Mouse (Mus musculus) cerebellum, postnatal 36 days (tissue): ENCODE measurements at regions not wholly inside any gene's neighbourhood (a gene's known extent, or its start where the extent isn't known, plus 50 kb on each side); places are given as distances from the start of the nearest gene placed in this dataset.
A peak's percentile ranks its signal among the peaks of the same experiment; 100 is the strongest.

ENCODE experiments used
- DNase-seq, 2 experiments: peaks; one replicate each; pipeline ENCODE4 v3.0.0; 2021 to 2022; ENCODE audit warnings: mixed read lengths in 2 of 2

GRCm38 (mm10) chr10:29921658-29922057 lies 278.7 kb downstream of the Cenpw start:
- no peak for DNase-seq

DNA sequence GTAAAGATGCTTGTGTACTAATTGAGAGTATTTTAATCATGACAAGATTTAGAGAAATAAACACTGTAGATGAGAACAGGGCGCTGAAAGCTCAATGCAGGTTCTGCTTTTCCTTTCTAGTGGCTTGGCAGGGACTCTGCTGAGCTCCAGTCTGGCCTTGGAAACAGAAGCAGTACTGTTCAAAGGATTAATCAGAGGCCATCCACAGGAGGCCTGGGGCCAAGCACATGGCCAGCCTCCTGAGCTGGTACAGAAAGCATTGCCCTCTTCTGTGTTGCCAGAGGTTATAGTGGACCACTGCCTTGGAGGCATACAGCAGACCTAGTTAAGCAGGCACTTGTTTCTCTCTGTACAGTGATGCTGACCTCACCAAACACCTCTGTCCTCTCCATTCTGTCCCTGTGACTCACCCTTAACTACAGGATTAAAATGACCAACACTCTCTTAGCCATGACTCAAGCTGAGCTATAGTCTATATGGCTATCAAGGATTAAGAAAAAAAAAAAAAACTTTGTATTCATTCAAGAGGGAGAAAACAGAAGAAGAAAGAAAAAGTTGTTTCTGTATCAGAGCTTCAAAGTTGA lies 302.5 kb downstream of the Cenpw start:
- no peak for DNase-seq

DNA sequence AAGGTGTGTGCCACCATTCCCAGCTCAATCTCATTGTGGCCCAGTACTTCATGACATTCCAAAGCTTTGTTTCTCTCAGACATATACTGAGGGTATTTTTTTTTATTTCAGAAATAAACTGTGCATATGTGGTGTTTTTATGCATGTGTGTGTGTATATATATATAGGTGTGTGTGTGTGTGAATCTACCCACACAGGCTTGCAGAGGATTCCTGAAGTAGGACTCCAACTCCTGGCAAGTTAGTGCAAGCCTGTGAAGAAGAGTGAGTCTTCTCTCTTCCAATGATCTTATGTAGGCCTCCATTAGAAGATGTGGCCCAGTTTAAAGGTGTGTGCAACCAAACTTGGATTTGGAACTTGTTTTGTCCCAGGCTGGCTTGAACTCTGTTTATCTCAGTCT lies 328.9 kb upstream of the Rspo3 start:
- DNase-seq, result no peak

DNA sequence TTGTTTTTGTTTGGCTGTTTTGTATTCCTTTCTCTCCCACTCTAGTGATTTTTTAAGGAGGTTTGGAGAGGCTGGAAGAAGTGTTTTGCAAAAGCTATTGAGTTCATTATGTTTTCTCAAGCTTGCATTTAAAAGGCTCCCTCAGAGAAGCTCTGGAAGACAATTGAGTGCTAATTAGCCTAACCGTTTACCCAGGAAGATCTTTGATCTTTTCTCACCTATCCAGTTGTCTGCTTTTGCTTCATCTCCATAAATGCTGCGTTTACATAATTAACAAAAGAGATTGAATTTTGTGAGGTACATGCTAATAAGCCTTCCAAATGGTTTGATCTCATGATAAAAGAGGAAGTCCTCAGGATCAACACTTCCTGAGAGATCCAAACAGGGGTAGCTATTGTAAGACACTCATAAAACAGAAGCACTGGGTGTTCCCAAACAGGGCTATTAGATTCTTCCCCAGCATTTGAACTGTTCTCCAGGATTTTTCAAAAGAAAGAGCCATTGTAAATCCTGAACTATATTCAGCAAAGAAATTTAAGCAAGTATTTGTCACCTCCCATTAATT lies 320.2 kb upstream of the Rspo3 start:
- no peak for DNase-seq

- DNase-seq, result no peak
These were observed 316.8 kb upstream of the Rspo3 start for GRCm38 (mm10) chr10:29852516-29852915.

- no peak for DNase-seq
These were observed 289.4 kb upstream of the Rspo3 start for GRCm38 (mm10) chr10:29824939-29825658.

DNA sequence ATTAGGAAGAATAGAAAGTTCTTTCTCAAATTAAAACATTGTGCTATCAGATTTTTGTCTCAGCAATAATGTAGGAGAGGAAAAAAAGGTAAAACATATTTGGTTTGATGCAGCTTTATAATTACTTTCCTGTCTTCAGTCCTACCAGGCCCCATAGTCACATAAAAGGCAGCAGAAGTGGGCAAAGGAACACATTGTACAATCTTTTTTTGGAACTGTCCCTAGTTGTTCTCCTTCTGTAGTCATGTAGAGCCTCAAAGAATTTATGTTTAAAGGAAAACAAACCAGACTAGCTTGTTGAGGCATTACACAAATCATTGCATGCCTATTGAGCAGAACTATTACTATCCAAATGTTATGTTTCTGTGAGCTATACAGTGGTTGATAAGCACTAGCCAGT lies 288.7 kb upstream of the Rspo3 start:
- DNase-seq, result no peak

DNA sequence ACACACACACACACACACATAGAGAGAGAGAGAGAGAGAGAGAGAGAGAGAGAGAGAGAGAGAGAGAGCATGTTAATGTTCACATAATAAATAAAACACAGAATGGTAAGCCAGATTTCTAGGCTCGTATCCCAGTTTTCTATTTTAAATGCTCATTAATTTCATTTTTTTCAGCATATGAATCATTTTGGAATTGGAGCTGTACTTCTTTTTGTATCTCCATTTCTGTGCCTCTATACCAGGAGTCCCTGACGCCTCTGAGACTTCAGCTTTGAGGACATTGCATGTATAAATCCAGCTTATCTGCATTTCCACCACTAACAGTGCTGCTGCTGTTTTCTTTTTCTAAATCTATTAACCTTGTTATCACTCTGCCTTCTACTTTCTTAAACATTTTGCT lies 287.5 kb upstream of the Rspo3 start:
- DNase-seq, result no peak

DNA sequence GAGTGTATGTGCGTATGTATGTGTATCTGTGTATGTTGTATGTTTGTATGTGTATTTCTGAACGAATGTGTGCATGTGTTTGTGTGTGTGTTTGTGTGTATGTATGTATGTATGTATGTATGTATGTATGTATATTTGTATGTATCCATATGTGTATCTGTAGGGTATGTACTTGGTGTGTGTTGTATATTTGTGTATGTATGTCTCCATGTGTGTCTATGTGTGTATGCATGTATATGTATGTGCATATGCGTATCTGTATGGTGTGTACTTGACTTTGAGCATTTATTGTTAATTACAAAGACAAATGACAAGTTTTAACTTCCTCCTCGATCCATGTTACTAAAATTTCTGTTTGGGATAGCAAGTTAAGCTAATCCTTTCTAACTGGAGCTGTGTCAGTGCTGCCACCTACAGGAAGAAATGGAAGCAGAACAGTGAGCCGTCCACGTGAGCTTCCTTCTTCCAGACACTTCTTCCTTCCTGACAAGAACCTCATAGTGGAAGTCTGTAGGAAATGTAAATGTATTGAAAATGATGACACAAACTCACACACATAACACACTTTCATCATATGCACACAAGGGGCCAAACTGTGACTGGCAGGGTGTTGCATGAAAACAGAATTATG lies 268.4 kb upstream of the Rspo3 start:
- peak; percentile 33 to 56 for DNase-seq

DNA sequence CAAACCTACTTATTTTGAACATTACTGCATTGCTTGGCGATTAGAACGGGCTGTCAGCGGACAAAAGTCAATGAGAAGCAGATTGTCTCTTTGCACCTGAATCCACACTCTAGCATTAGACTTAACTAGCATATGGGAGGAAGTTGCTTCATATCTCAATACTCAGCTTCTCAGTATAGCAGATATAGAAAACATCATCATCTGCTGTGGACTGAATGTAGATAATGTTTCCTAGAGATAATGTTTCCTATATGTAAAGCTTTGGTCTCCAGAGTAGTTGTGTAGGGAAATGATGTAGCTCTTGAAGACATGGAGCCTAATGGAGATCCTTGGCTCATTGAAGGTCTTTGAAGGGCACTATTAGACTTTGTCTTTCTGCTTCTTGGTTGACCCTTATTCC lies 267.0 kb upstream of the Rspo3 start:
- no peak for DNase-seq

GRCm38 (mm10) chr10:29794663-29795062 lies 259.0 kb upstream of the Rspo3 start:
- DNase-seq, result no peak

- DNase-seq, result no peak
These were observed 250.6 kb upstream of the Rspo3 start for GRCm38 (mm10) chr10:29786220-29786810.

DNA sequence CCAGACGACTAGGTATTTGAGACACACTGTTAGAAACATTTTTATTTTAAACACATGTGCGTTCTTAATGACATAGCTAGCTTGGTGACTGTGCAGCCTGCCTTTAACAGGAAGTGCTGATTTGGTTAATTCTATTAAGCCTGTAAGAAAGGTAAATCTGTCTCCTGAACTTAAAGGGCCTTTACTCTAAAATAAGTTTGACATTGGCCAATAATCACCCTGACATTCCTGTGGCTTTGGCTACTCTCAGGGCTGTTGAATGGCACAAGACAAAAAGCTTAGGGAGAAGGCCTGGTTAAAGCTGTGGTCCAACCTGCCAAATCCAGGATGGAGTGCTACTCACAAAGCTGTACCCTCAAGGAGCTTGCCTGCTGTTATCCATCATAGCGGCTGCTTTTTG lies 201.0 kb upstream of the Rspo3 start:
- DNase-seq, result no peak

- no peak for DNase-seq
These were observed 189.7 kb upstream of the Rspo3 start for GRCm38 (mm10) chr10:29725319-29725718.

GRCm38 (mm10) chr10:29710967-29711366 lies 175.3 kb upstream of the Rspo3 start:
- DNase-seq, result no peak

GRCm38 (mm10) chr10:29708653-29709052 lies 173.0 kb upstream of the Rspo3 start:
- no peak for DNase-seq

GRCm38 (mm10) chr10:29693009-29693935 lies 157.6 kb upstream of the Rspo3 start:
- no peak for DNase-seq

DNA sequence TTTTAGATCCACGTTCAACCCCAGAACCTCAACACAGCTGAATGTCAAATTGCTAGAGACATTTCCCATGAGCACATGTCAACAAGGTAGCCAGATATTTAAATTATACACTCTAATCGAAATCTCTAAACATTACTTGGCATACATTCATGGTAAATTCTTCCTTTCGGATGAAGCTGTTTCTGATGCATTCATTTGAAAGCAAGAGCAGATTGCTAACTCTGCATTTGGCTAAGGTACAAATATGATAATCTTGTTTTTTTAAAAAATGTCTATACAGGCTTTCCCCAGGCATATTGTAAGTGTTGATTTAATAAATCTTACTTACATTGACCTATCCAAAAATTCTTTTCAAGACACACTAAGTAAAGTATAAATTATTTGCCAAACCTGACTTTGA lies 153.9 kb upstream of the Rspo3 start:
- DNase-seq, result no peak

DNA sequence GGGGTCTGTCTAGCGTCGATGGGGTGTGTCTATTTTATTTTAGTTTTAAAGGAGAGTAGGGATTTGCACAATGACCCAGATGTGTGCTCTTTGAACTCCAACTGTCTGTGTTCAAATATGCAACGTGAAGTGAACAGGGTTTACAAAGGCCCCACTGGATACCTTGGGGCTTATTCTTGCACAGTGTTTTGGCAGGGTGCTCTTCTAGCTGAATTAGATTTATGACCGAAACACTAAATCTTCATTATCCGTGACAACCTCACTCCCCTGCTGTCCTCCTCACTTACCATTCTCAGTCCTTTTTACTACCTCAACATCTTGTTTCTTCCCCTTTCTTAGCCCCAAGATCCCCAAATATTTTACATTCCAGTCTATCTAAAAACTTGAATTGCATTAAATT lies 151.3 kb upstream of the Rspo3 start:
- DNase-seq, result no peak

- DNase-seq, result no peak
These were observed 138.7 kb upstream of the Rspo3 start for GRCm38 (mm10) chr10:29674377-29674776.

GRCm38 (mm10) chr10:29661752-29662151 lies 126.1 kb upstream of the Rspo3 start:
- no peak for DNase-seq

DNA sequence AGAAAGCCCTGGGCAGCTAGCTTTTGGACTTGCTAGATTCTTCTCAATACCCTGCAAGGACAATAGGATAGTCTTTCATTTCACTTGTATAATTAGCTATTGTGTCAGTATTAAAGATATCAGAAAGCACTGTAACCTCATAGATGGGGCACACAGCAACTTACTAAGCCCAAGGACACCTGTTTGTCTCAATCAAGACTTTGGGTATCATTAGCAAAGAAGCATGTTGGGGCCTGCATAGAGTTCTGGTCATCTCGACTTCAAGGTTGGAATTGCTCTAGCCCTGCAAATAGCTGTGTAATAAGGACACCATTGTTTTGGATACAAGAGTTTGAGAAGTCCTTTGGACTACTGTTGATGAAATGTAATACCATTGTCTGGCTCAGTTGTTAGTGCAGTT lies 104.6 kb upstream of the Rspo3 start:
- DNase-seq, result no peak

- DNase-seq, result peak; percentile 37 to 42
These were observed 100.2 kb upstream of the Rspo3 start for GRCm38 (mm10) chr10:29635828-29636227.
